Mouse (Mus musculus) CH12.LX (cell line): Measurements from ENCODE around the gene Zbtb7a. TPM values are rescaled to one million over a fixed set of nuclear protein-coding genes. Genes with fewer than 3 reads are reported as not detected.

Source experiments
- DNase-seq: peaks from one replicate; pipeline ENCODE4 v3.0.0-alpha.2; 2013; ENCODE audit errors: extremely low read depth
- H3K27ac ChIP-seq: 2 replicates; pipeline ENCODE4 v1.5.1; 2012; ENCODE audit warnings: low read depth, mild to moderate bottlenecking, control low read depth, moderate library complexity; ENCODE audit not compliant: insufficient read depth
- H3K27me3 ChIP-seq: replicated peaks from 2 replicates; pipeline ENCODE3; 2012; ENCODE audit warnings: inconsistent platforms
- H3K36me3 ChIP-seq, 2 experiments: replicated peaks in 1 of 2; 2 replicates each; pipeline versions ENCODE3 to v1.6.1; 2012; ENCODE audit warnings: inconsistent platforms in 1 of 2, low read length in 1 of 2, mild to moderate bottlenecking in 1 of 2, mixed read lengths in 1 of 2, moderate library complexity in 1 of 2; ENCODE audit not compliant: control insufficient read depth in 1 of 2, insufficient read depth in 1 of 2
- H3K4me1 ChIP-seq, 2 experiments: 2 replicates each; pipeline ENCODE4 v1.6.1; 2012; ENCODE audit warnings: inconsistent platforms in 1 of 2, moderate library complexity in 1 of 2; ENCODE audit not compliant: insufficient read depth in 2 of 2, control insufficient read depth in 1 of 2
- H3K4me2 ChIP-seq: 2 replicates; pipeline ENCODE4 v1.6.1; 2012; ENCODE audit warnings: low read depth, mild to moderate bottlenecking, control low read depth; ENCODE audit not compliant: poor library complexity, insufficient read depth, severe bottlenecking
- H3K4me3 ChIP-seq, 3 experiments: fragments of 150-350 bp in 1 of 3; sonication (generic) in 1 of 3; replicated peaks in 1 of 3; 2 replicates each; pipeline versions ENCODE3 to v1.5.1; 2011 to 2012; ENCODE audit warnings: low read depth in 2 of 3, low read length in 2 of 3, mild to moderate bottlenecking in 2 of 3, moderate library complexity in 2 of 3, control low read depth in 1 of 3, improper control_type of control experiment in 1 of 3, inconsistent platforms in 1 of 3, mixed read lengths in 1 of 3; ENCODE audit not compliant: poor library complexity in 1 of 3
- H3K79me2 ChIP-seq: replicated peaks from 2 replicates; pipeline ENCODE4 v1.6.1; 2012; ENCODE audit warnings: mild to moderate bottlenecking, moderate library complexity; ENCODE audit not compliant: control insufficient read depth, poor library complexity, insufficient read depth, severe bottlenecking; ENCODE audit errors: extremely low read depth
- H3K9ac ChIP-seq: 2 replicates; pipeline ENCODE4 v1.6.1; 2012; ENCODE audit warnings: low read depth, mild to moderate bottlenecking, control low read depth, moderate library complexity; ENCODE audit not compliant: insufficient read depth
- H3K9me3 ChIP-seq: replicated peaks from 2 replicates; pipeline ENCODE3; 2012; ENCODE audit warnings: low read length, inconsistent platforms, mixed read lengths
- BHLHE40 ChIP-seq: IDR thresholded peaks from 2 replicates; pipeline ENCODE4 v1.6.1; 2011; ENCODE audit warnings: mild to moderate bottlenecking, low read depth, low read length, improper control_type of control experiment
- CHD2 ChIP-seq: IDR thresholded peaks from 2 replicates; pipeline ENCODE4 v1.6.1; 2011; ENCODE audit warnings: low read length, improper control_type of control experiment
- E2F4 ChIP-seq: IDR thresholded peaks from 2 replicates; pipeline ENCODE4 v1.6.1; 2011; ENCODE audit warnings: low read depth, low read length, improper control_type of control experiment; ENCODE audit not compliant: insufficient replicate concordance
- ELF1 ChIP-seq: IDR thresholded peaks from 2 replicates; pipeline ENCODE4 v1.6.1; 2014; ENCODE audit warnings: low read depth, mild to moderate bottlenecking, inconsistent platforms, low read length, improper control_type of control experiment
- ETS1 ChIP-seq: conservative IDR thresholded peaks from 2 replicates; pipeline ENCODE4 v1.6.1; 2012; ENCODE audit warnings: low read depth, mild to moderate bottlenecking, inconsistent platforms, low read length, improper control_type of control experiment, moderate library complexity
- IRF4 ChIP-seq: IDR thresholded peaks from 2 replicates; pipeline ENCODE4 v1.6.1; 2014; ENCODE audit warnings: low read depth, mild to moderate bottlenecking, inconsistent platforms, low read length, improper control_type of control experiment
- JUN ChIP-seq: IDR thresholded peaks from 2 replicates; pipeline ENCODE4 v1.6.1; 2011; ENCODE audit warnings: low read depth, mild to moderate bottlenecking, low read length, improper control_type of control experiment, moderate library complexity; ENCODE audit not compliant: insufficient read depth
- JUND ChIP-seq: conservative IDR thresholded peaks from 2 replicates; pipeline ENCODE4 v1.6.1; 2011; ENCODE audit warnings: low read depth, low read length, improper control_type of control experiment
- MAX ChIP-seq: IDR thresholded peaks from 2 replicates; pipeline ENCODE4 v1.6.1; 2011; ENCODE audit warnings: low read length, improper control_type of control experiment
- MAZ ChIP-seq: IDR thresholded peaks from 2 replicates; pipeline ENCODE4 v1.6.1; 2012; ENCODE audit warnings: low read depth, mild to moderate bottlenecking, inconsistent platforms, low read length, improper control_type of control experiment, moderate library complexity
- MEF2A ChIP-seq: IDR thresholded peaks from 2 replicates; pipeline ENCODE4 v1.6.1; 2014; ENCODE audit warnings: low read depth, mild to moderate bottlenecking, inconsistent platforms, low read length, improper control_type of control experiment, borderline replicate concordance
- MXI1 ChIP-seq: IDR thresholded peaks from 2 replicates; pipeline ENCODE4 v1.6.1; 2011; ENCODE audit warnings: mild to moderate bottlenecking, low read depth, low read length, improper control_type of control experiment
- MYC ChIP-seq: IDR thresholded peaks from 2 replicates; pipeline ENCODE4 v1.6.1; 2011; ENCODE audit warnings: low read depth, mild to moderate bottlenecking, improper control_type of control experiment, low read length
- NRF1 ChIP-seq: IDR thresholded peaks from 2 replicates; pipeline ENCODE4 v1.6.1; 2014; ENCODE audit warnings: low read depth, mild to moderate bottlenecking, inconsistent platforms, low read length, improper control_type of control experiment, moderate library complexity
- POLR2A ChIP-seq: IDR thresholded peaks from 2 replicates; pipeline ENCODE4 v1.6.1; 2011; ENCODE audit warnings: low read depth, mild to moderate bottlenecking, improper control_type of control experiment, low read length
- RAD21 ChIP-seq: IDR thresholded peaks from 2 replicates; pipeline ENCODE4 v1.6.1; 2011; ENCODE audit warnings: low read depth, mild to moderate bottlenecking, low read length, improper control_type of control experiment, moderate library complexity
- SIN3A ChIP-seq: IDR thresholded peaks from 2 replicates; pipeline ENCODE4 v1.6.1; 2012; ENCODE audit warnings: low read length, improper control_type of control experiment, inconsistent platforms
- TCF12 ChIP-seq: IDR thresholded peaks from 2 replicates; pipeline ENCODE4 v1.6.1; 2014; ENCODE audit warnings: low read depth, mild to moderate bottlenecking, inconsistent platforms, low read length, improper control_type of control experiment
- UBTF ChIP-seq: IDR thresholded peaks from 2 replicates; pipeline ENCODE4 v1.6.1; 2012; ENCODE audit warnings: low read depth, mild to moderate bottlenecking, inconsistent platforms, low read length, improper control_type of control experiment, moderate library complexity
- USF1 ChIP-seq: IDR thresholded peaks from 2 replicates; pipeline ENCODE4 v1.6.1; 2014; ENCODE audit warnings: low read depth, mild to moderate bottlenecking, inconsistent platforms, low read length, improper control_type of control experiment
- dilution Hi-C: fragments of 300-500 bp; cut with MboI; formaldehyde crosslinking; loops from 2 replicates; pipeline ENCODE4 v1.14.3; 2020; ENCODE audit warnings: low sequenced_read_pairs; ENCODE audit not compliant: extremely low pct_unique_long_range_greater_than_20kb, extremely low pct_ligation_motif_present
- in situ Hi-C: fragments of 300-500 bp; cut with MboI; formaldehyde crosslinking; loops from 3 replicates; pipeline ENCODE4 v1.14.3; 2019; ENCODE audit warnings: low sequenced_read_pairs, low pct_ligation_motif_present, low pct_unique_long_range_greater_than_20kb, mixed read lengths
- polyA plus RNA-seq: library from polyadenylated mRNA; unstranded; fragments of >175 nt; gene quantifications from 2 replicates; pipeline ENCODE4 v1.2.1, GENCODE M21; 2012; ENCODE audit warnings: low read depth; ENCODE audit not compliant: insufficient read length
- total RNA-seq, 2 experiments: library from RNA; depleted of rRNA; stranded (reverse); fragments of 300-350 nt in 1 of 2; fragments of >200 nt in 1 of 2; gene quantifications; 2 replicates each; pipeline ENCODE4 v1.2.3; 2012 to 2014

The Zbtb7a gene
- total and polyA plus RNA-seq, 3 experiments: 3.0 to 21.3 (median 18.2) TPM

GRCm38 (mm10) chr10:81168521-81169244, 33.7 kb downstream of the Zbtb7a start:
- Histone ChIP-seq H3K36me3 (peaks cover 4 to 23% of the 10 kb centered on the region in 2 experiments), H3K4me1 (peaks cover 16 to 41% of the 10 kb centered on the region in 2 experiments), H3K9me3 (no peaks in the 10 kb centered on the region), H3K9ac (peak overlapping the region; percentile 55), H3K27me3 (no peaks in the 10 kb centered on the region), H3K4me2 (peak overlapping the region; percentile 84), H3K27ac (peak overlapping the region; percentile 88), H3K79me2 (peaks cover 33% of the 10 kb centered on the region), H3K4me3 (peak overlapping the region; percentile 65 to 86 (median 80))
- dilution Hi-C loops (no loop called here), in situ Hi-C loops (loop anchor here (10.0 kb wide), 1 partner anchor 244 kb away; no protein-coding TSS in a partner anchor)
- TF ChIP-seq MAX (peak; percentile 88), RAD21 (no peak), BHLHE40 (peak; percentile 34; the same call in 1 of the 2 replicates), ETS1 (peak; percentile 17; the same call in 1 of the 2 replicates), SIN3A (peak; percentile 84), MEF2A (peak; percentile 35; the same call in 1 of the 2 replicates), ELF1 (peak; percentile 66; the same call in 1 of the 2 replicates), MYC (peak; percentile 88), MXI1 (peak; percentile 93), E2F4 (no peak), TCF12 (peak; percentile 43; the same call in 1 of the 2 replicates), JUN (no peak), CHD2 (no peak; the same call in 1 of the 2 replicates), JUND (no peak), USF1 (peak; percentile 64), POLR2A (peak; percentile 71), MAZ (peak; percentile 79; the same call in 1 of the 2 replicates), IRF4 (no peak), UBTF (0 out of 2 replicates have a peak, but pooled peaks have one; percentile 8), NRF1 (no peak)
- DNase-seq: peak; percentile 91
